Mouse (Mus musculus) intestine, embryonic 14.5 days (tissue): ENCODE measurements at regions not wholly inside any gene's neighbourhood (a gene's known extent, or its start where the extent isn't known, plus 50 kb on each side); places are given as distances from the start of the nearest gene placed in this dataset.

ENCODE experiments used
- ATAC-seq: fragments of 200-750 bp; cut with Nextera tagmentation; replicated peaks from 2 replicates; pipeline ENCODE4 v1.8.0; 2017; ENCODE audit warnings: low read depth, moderate number of reproducible peaks, moderate TSS enrichment, moderate library complexity; ENCODE audit not compliant: low FRiP score, low TSS enrichment
- DNase-seq: peaks from one replicate; pipeline ENCODE4 v3.0.0-alpha.2; 2018; ENCODE audit warnings: low spot score
- H3K27ac ChIP-seq: fragments of 300-500 bp; sonication (generic); 2 replicates; pipeline ENCODE4 v1.5.1; 2014; ENCODE audit warnings: low read depth, mild to moderate bottlenecking, control low read depth
- H3K27me3 ChIP-seq: fragments of 300-500 bp; sonication (generic); replicated peaks from 2 replicates; pipeline ENCODE4 v1.6.1; 2014; ENCODE audit warnings: low read length, control low read depth; ENCODE audit not compliant: control insufficient read depth, insufficient read depth
- H3K36me3 ChIP-seq: fragments of 300-500 bp; sonication (generic); 2 replicates; pipeline ENCODE4 v1.6.1; 2014; ENCODE audit warnings: low read length, control low read depth; ENCODE audit not compliant: control insufficient read depth, insufficient read depth
- H3K4me1 ChIP-seq: fragments of 300-500 bp; sonication (generic); replicated peaks from 2 replicates; pipeline ENCODE4 v1.6.1; 2014; ENCODE audit warnings: low read length, control low read depth, mixed read lengths; ENCODE audit not compliant: control insufficient read depth, insufficient read depth
- H3K4me2 ChIP-seq: fragments of 300-500 bp; sonication (generic); 2 replicates; pipeline ENCODE4 v1.6.1; 2014; ENCODE audit warnings: low read length
- H3K4me3 ChIP-seq: fragments of 300-500 bp; sonication (generic); 2 replicates; pipeline ENCODE4 v1.5.1; 2014; ENCODE audit warnings: low read depth, low read length, control low read depth, mixed read lengths
- H3K9ac ChIP-seq: fragments of 300-500 bp; sonication (generic); 2 replicates; pipeline ENCODE4 v1.6.1; 2014; ENCODE audit warnings: mild to moderate bottlenecking, low read length
- H3K9me3 ChIP-seq: fragments of 300-500 bp; sonication (generic); 2 replicates; pipeline ENCODE4 v1.6.1; 2016; ENCODE audit warnings: low read length, control low read depth; ENCODE audit not compliant: control insufficient read depth
- WGBS: fragments of 180-500 bp; shearing (Covaris S2); extraction: QIAGEN DNeasy Blood & Tissue Kit; methylation state at CpG from one replicate; pipeline ENCODE4 v1.1.7; 2014; 5-methylcytosine and 5-hydroxymethylcytosine counted together

GRCm38 (mm10) chr13:101895161-101895560 lies 127.1 kb upstream of the Pik3r1 start:
- H3K9ac ChIP-seq: no peak overlapping the region
- ATAC-seq (no peak), DNase-seq (no peak)
- H3K9me3 ChIP-seq: no peaks in the 10 kb centered on the region
- H3K36me3 ChIP-seq: no peaks in the 10 kb centered on the region
- no peak overlapping the region for H3K27ac ChIP-seq
- H3K4me2 ChIP-seq: no peak overlapping the region
- H3K4me3 ChIP-seq: no peak overlapping the region
- no peaks in the 10 kb centered on the region for H3K4me1 ChIP-seq
- WGBS: 79% methylated on average over 7 of the region's 7 CpGs
- H3K27me3 ChIP-seq: no peaks in the 10 kb centered on the region

GRCm38 (mm10) chr13:101895686-101896085 lies 127.7 kb upstream of the Pik3r1 start:
- Histone ChIP-seq H3K4me2 (no peak overlapping the region), H3K27ac (no peak overlapping the region), H3K4me1 (no peaks in the 10 kb centered on the region), H3K9ac (no peak overlapping the region), H3K27me3 (no peaks in the 10 kb centered on the region), H3K4me3 (no peak overlapping the region), H3K36me3 (no peaks in the 10 kb centered on the region), H3K9me3 (no peaks in the 10 kb centered on the region)
- no peak for ATAC-seq
- 86% methylated on average over 4 of the region's 4 CpGs for WGBS
- DNase-seq: no peak

GRCm38 (mm10) chr13:101896946-101897345 lies 128.9 kb upstream of the Pik3r1 start:
- H3K4me3 ChIP-seq: no peak overlapping the region
- no peak overlapping the region for H3K9ac ChIP-seq
- no peaks in the 10 kb centered on the region for H3K36me3 ChIP-seq
- H3K27me3 ChIP-seq: no peaks in the 10 kb centered on the region
- DNase-seq (no peak), ATAC-seq (no peak)
- 88% methylated on average over 4 of the region's 4 CpGs for WGBS
- no peaks in the 10 kb centered on the region for H3K9me3 ChIP-seq
- no peaks in the 10 kb centered on the region for H3K4me1 ChIP-seq
- H3K4me2 ChIP-seq: no peak overlapping the region
- no peak overlapping the region for H3K27ac ChIP-seq

- 0 out of 2 replicates have a peak, but pooled peaks cover 5% of the 10 kb centered on the region for H3K9me3 ChIP-seq
- no peak overlapping the region for H3K27ac ChIP-seq
- H3K36me3 ChIP-seq: no peaks in the 10 kb centered on the region
- WGBS: 71% methylated on average over 7 of the region's 7 CpGs
- no peaks in the 10 kb centered on the region for H3K4me1 ChIP-seq
- H3K27me3 ChIP-seq: no peaks in the 10 kb centered on the region
- no peak overlapping the region for H3K9ac ChIP-seq
- H3K4me3 ChIP-seq: no peak overlapping the region
- no peak overlapping the region for H3K4me2 ChIP-seq
- no peak for DNase-seq
- ATAC-seq: no peak
These were observed 134.2 kb upstream of the Pik3r1 start for GRCm38 (mm10) chr13:101902213-101902612.

- Histone ChIP-seq H3K4me2 (no peak overlapping the region), H3K27me3 (no peaks in the 10 kb centered on the region), H3K9ac (no peak overlapping the region), H3K27ac (no peak overlapping the region), H3K36me3 (no peaks in the 10 kb centered on the region), H3K9me3 (0 out of 2 replicates have a peak, but pooled peaks cover 5% of the 10 kb centered on the region), H3K4me3 (no peak overlapping the region), H3K4me1 (no peaks in the 10 kb centered on the region)
- 84% methylated on average over 7 of the region's 7 CpGs for WGBS
- no peak for ATAC-seq
- DNase-seq: no peak
These were observed 138.1 kb upstream of the Pik3r1 start for GRCm38 (mm10) chr13:101905909-101906676.

GRCm38 (mm10) chr13:101909026-101909425 lies 141.0 kb upstream of the Pik3r1 start:
- H3K27ac ChIP-seq: no peak overlapping the region

GRCm38 (mm10) chr13:101910687-101911086 lies 142.7 kb upstream of the Pik3r1 start:
- ATAC-seq (no peak), DNase-seq (no peak)
- WGBS: 99% methylated on average over 5 of the region's 5 CpGs
- no peaks in the 10 kb centered on the region for H3K9me3 ChIP-seq
- no peak overlapping the region for H3K4me3 ChIP-seq
- H3K4me2 ChIP-seq: no peak overlapping the region
- 0 out of 2 replicates have a peak, but pooled peaks cover 9% of the 10 kb centered on the region for H3K4me1 ChIP-seq
- no peak overlapping the region for H3K9ac ChIP-seq
- no peaks in the 10 kb centered on the region for H3K27me3 ChIP-seq
- H3K27ac ChIP-seq: no peak overlapping the region
- H3K36me3 ChIP-seq: no peaks in the 10 kb centered on the region

More at GRCm38 (mm10) chr13:101909026-101909425, 141.0 kb upstream of the Pik3r1 start:
- Histone ChIP-seq H3K36me3 (no peaks in the 10 kb centered on the region), H3K4me1 (0 out of 2 replicates have a peak, but pooled peaks cover 3% of the 10 kb centered on the region), H3K9ac (no peak overlapping the region), H3K4me3 (no peak overlapping the region), H3K4me2 (no peak overlapping the region), H3K9me3 (0 out of 2 replicates have a peak, but pooled peaks cover 5% of the 10 kb centered on the region), H3K27me3 (no peaks in the 10 kb centered on the region)
- WGBS: 80% methylated on average over 5 of the region's 5 CpGs
- no peak for ATAC-seq
- DNase-seq: no peak

- Histone ChIP-seq H3K9me3 (no peaks in the 10 kb centered on the region), H3K27me3 (no peaks in the 10 kb centered on the region), H3K4me2 (no peak overlapping the region), H3K36me3 (no peaks in the 10 kb centered on the region), H3K4me1 (0 out of 2 replicates have a peak, but pooled peaks cover 14% of the 10 kb centered on the region), H3K4me3 (no peak overlapping the region), H3K27ac (peak overlapping the region; percentile 62; the same call in 1 of the 2 replicates), H3K9ac (no peak overlapping the region)
- DNase-seq: no peak
- ATAC-seq: no peak
- 75% methylated on average over 4 of the region's 4 CpGs for WGBS
These were observed 146.1 kb upstream of the Pik3r1 start for GRCm38 (mm10) chr13:101914132-101914531.
